Mouse (Mus musculus) thymus, adult 2 months (tissue): ENCODE results near the gene Grin3b. TPM values are rescaled to one million over a fixed set of nuclear protein-coding genes. Genes with fewer than 3 reads are reported as not detected.

Experiments
- DNase-seq: peaks from one replicate; pipeline ENCODE4 v3.0.0; 2021
- H3K27ac ChIP-seq: fragments of 200-500 bp; 2 replicates; pipeline ENCODE4 v1.5.1; 2012; ENCODE audit warnings: low read length, control low read depth; ENCODE audit not compliant: control insufficient read depth, insufficient read depth
- H3K27me3 ChIP-seq: fragments of 200-500 bp; 2 replicates; pipeline ENCODE4 v1.6.1; 2012; ENCODE audit warnings: mild to moderate bottlenecking, low read length, moderate library complexity, mixed read lengths; ENCODE audit not compliant: control insufficient read depth, insufficient read depth
- H3K36me3 ChIP-seq: fragments of 200-500 bp; 2 replicates; pipeline ENCODE4 v1.6.1; 2012; ENCODE audit warnings: mild to moderate bottlenecking, low read length, moderate library complexity; ENCODE audit not compliant: control insufficient read depth, insufficient read depth
- H3K4me1 ChIP-seq: fragments of 200-500 bp; replicated peaks from 2 replicates; pipeline ENCODE4 v1.6.1; 2012; ENCODE audit warnings: low read length; ENCODE audit not compliant: control insufficient read depth, insufficient read depth
- H3K4me3 ChIP-seq: fragments of 200-500 bp; 2 replicates; pipeline ENCODE4 v1.5.1; 2012; ENCODE audit warnings: mild to moderate bottlenecking, low read length, control low read depth, moderate library complexity; ENCODE audit not compliant: control insufficient read depth, insufficient read depth
- CTCF ChIP-seq: fragments of 200-500 bp; IDR thresholded peaks from 2 replicates; pipeline ENCODE4 v1.5.1; 2012; ENCODE audit warnings: mild to moderate bottlenecking, control low read depth, low read length, moderate library complexity, borderline replicate concordance; ENCODE audit not compliant: control insufficient read depth, poor library complexity, insufficient read depth; ENCODE audit errors: extremely low read depth
- POLR2A ChIP-seq: fragments of 200-500 bp; IDR thresholded peaks from 2 replicates; pipeline ENCODE4 v1.6.1; 2012; ENCODE audit warnings: mild to moderate bottlenecking, low read length, control low read depth, moderate library complexity; ENCODE audit not compliant: control insufficient read depth, poor library complexity, insufficient read depth; ENCODE audit errors: extremely low read depth
- WGBS: fragments of 180-500 bp; shearing (Covaris S2); methylation state at CpG from one replicate; pipeline ENCODE4 v1.1.7; 2018; 5-methylcytosine and 5-hydroxymethylcytosine counted together
- polyA plus RNA-seq: library from polyadenylated mRNA; depleted of rRNA; stranded (reverse); fragments of >200 nt; gene quantifications from 2 replicates; pipeline ENCODE4 v1.2.3, GENCODE M21; 2012

Gene Grin3b
- polyA plus RNA-seq, 1 experiment, result 0.07 TPM

- Histone ChIP-seq H3K27ac (peak overlapping the region; percentile 95), H3K4me1 (peaks cover 54% of the 10 kb centered on the region), H3K27me3 (no peaks in the 10 kb centered on the region), H3K36me3 (no peaks in the 10 kb centered on the region), H3K4me3 (peak overlapping the region; percentile 72)
- TF ChIP-seq POLR2A (no peak), CTCF (no peak)
- DNase-seq, result peak; percentile 81
- WGBS, result 3% methylated on average over 35 of the region's 35 CpGs
Measured at GRCm38 (mm10) chr10:79985334-79986231, 15.1 kb downstream of the Grin3b start.

GRCm38 (mm10) chr10:79986232-79986878, 15.8 kb downstream of the Grin3b start:
- Histone ChIP-seq H3K36me3 (no peaks in the 10 kb centered on the region), H3K4me1 (peaks cover 57% of the 10 kb centered on the region), H3K27me3 (no peaks in the 10 kb centered on the region), H3K4me3 (peak overlapping the region; percentile 50), H3K27ac (peak overlapping the region; percentile 95)
- no peak for TF ChIP-seq POLR2A
- no peak for TF ChIP-seq CTCF
- WGBS, result 26% methylated on average over 6 of the region's 6 CpGs
- no peak for DNase-seq

- H3K4me3 ChIP-seq, result no peak overlapping the region
- WGBS, result 1% methylated on average over 11 of the region's 11 CpGs
- peak overlapping the region; percentile 69 for H3K27ac ChIP-seq
- no peaks in the 10 kb centered on the region for H3K27me3 ChIP-seq
- H3K36me3 ChIP-seq, result 0 out of 2 replicates have a peak, but pooled peaks cover under 1% of the 10 kb centered on the region
- TF ChIP-seq POLR2A, result no peak
- peak; percentile 97 for TF ChIP-seq CTCF
- peak; percentile 91 for DNase-seq
- peaks cover 57% of the 10 kb centered on the region for H3K4me1 ChIP-seq
Measured at GRCm38 (mm10) chr10:79986963-79987362, 16.4 kb downstream of the Grin3b start.

- H3K4me1 ChIP-seq, result peaks cover 52% of the 10 kb centered on the region
- DNase-seq, result no peak
Measured at GRCm38 (mm10) chr10:79987771-79988505, 17.4 kb downstream of the Grin3b start.

GRCm38 (mm10) chr10:79988506-79989271, 18.2 kb downstream of the Grin3b start, which contains the start of gene Cnn2:
Gene Cnn2 (plus strand): TSS chr10:79988584.
- peaks cover 44% of the 10 kb centered on the region for H3K4me1 ChIP-seq
- no peaks in the 10 kb centered on the region for H3K27me3 ChIP-seq
- DNase-seq, result peak; percentile 63
- peaks cover 9% of the 10 kb centered on the region; the same call in 1 of the 2 replicates for H3K36me3 ChIP-seq
- WGBS, result 1% methylated on average over 59 of the region's 59 CpGs
- TF ChIP-seq CTCF (no peak), POLR2A (peak; percentile 38; the same call in 1 of the 2 replicates)
- peak within 1 kb of the TSS; percentile 53 for H3K4me3 ChIP-seq
- peak within 1 kb of the TSS; percentile 69 for H3K27ac ChIP-seq

More at GRCm38 (mm10) chr10:79987771-79988505, 17.4 kb downstream of the Grin3b start:
- Histone ChIP-seq H3K4me3 (peak overlapping the region; percentile 53), H3K27me3 (no peaks in the 10 kb centered on the region), H3K36me3 (0 out of 2 replicates have a peak, but pooled peaks cover 5% of the 10 kb centered on the region), H3K27ac (peak overlapping the region; percentile 69)
- no peak for TF ChIP-seq POLR2A
- no peak for TF ChIP-seq CTCF
- 29% methylated on average over 27 of the region's 27 CpGs for WGBS
